In genomic region chr2:32966184-32966688, GRCm38 (mm10) we compare ENCODE assay signal across 8 mouse cellular contexts. TPM values are rescaled to one million over a fixed set of nuclear protein-coding genes. Genes with fewer than 3 reads are reported as not detected.
DNase-seq lines count a peak whose midpoint lies in the region; ATAC-seq and TF ChIP-seq lines count a peak whose summit lies in the region.

No protein-coding gene starts in this region.

- 8% methylated on average over 13 of the region's 13 CpGs for WGBS in heart, embryonic 16.5 days
- 12% methylated on average over 13 of the region's 13 CpGs for WGBS in hindbrain, embryonic 10.5 days
- WGBS in midbrain, embryonic 10.5 days: 11% methylated on average over 13 of the region's 13 CpGs

- peak overlapping the region; percentile 84 for H3K4me3 ChIP-seq in heart, embryonic 16.5 days (ENCODE audit: low read length)
- H3K4me3 ChIP-seq in G1E (ENCODE audit: low read depth, low read length): peak overlapping the region; percentile 89
- peak overlapping the region; percentile 73 for H3K4me3 ChIP-seq in hindbrain, embryonic 10.5 days
- H3K4me3 ChIP-seq in midbrain, embryonic 10.5 days: peak overlapping the region; percentile 74

- no peak for ATAC-seq in heart, embryonic 16.5 days (replicated peaks; ENCODE audit: extremely low read depth, insufficient read depth, low FRiP score)
- ATAC-seq in G1E (ENCODE audit: extremely low read depth, insufficient number of reproducible peaks, low FRiP score, poor library complexity, severe bottlenecking): no peak

- H3K9ac ChIP-seq in heart, embryonic 16.5 days (ENCODE audit: low read length): peak overlapping the region; percentile 90

- H3K4me1 ChIP-seq in heart, embryonic 16.5 days (ENCODE audit: control insufficient read depth, insufficient read depth, low read length): peaks cover 50% of the 10 kb centered on the region
- H3K4me1 ChIP-seq in G1E (ENCODE audit: insufficient read depth, low read depth, low read length): peaks cover 55% of the 10 kb centered on the region
- peaks cover 66% of the 10 kb centered on the region for H3K4me1 ChIP-seq in hindbrain, embryonic 10.5 days (replicated peaks)
- H3K4me1 ChIP-seq in midbrain, embryonic 10.5 days: peaks cover 55% of the 10 kb centered on the region

- H3K27me3 ChIP-seq in heart, embryonic 16.5 days (ENCODE audit: control insufficient read depth, insufficient read depth, low read length): no peaks in the 10 kb centered on the region
- H3K27me3 ChIP-seq in G1E (ENCODE audit: insufficient read depth, low read length): no peaks in the 10 kb centered on the region
- H3K27me3 ChIP-seq in hindbrain, embryonic 10.5 days (ENCODE audit: insufficient read depth, poor library complexity, severe bottlenecking): no peaks in the 10 kb centered on the region
- H3K27me3 ChIP-seq in midbrain, embryonic 10.5 days (ENCODE audit: low read depth, poor library complexity, severe bottlenecking): no peaks in the 10 kb centered on the region

- peak overlapping the region; percentile 96 for H3K4me2 ChIP-seq in heart, embryonic 16.5 days (ENCODE audit: low read depth, low read length)

- DNase-seq in heart, postnatal 14 days: no peak
- DNase-seq in G1E (ENCODE audit: low spot score): no peak
- no peak for DNase-seq in hindbrain, embryonic 10.5 days (ENCODE audit: low spot score)
- DNase-seq in midbrain, embryonic 10.5 days (ENCODE audit: low spot score): no peak
- DNase-seq in left cerebral cortex, postnatal 36 days (ENCODE audit: low spot score in 2 of 2): no peak
- DNase-seq in urinary bladder, postnatal 25 days (ENCODE audit: low spot score): no peak
- no peak for DNase-seq in right cerebral cortex, postnatal 14 days

- H3K36me3 ChIP-seq in heart, embryonic 16.5 days (ENCODE audit: control insufficient read depth, insufficient read depth): peaks cover 22% of the 10 kb centered on the region
- H3K36me3 ChIP-seq in G1E (replicated peaks): peaks cover 65% of the 10 kb centered on the region
- peaks cover 30% of the 10 kb centered on the region for H3K36me3 ChIP-seq in hindbrain, embryonic 10.5 days
- H3K36me3 ChIP-seq in midbrain, embryonic 10.5 days: peaks cover 29% of the 10 kb centered on the region

- no peak for TF ChIP-seq CTCF in G1E (IDR thresholded peaks at IDR 0.05; ENCODE audit: low read depth, low read length)

- intact Hi-C loops in heart, postnatal 14 days (cut with DNase I): no loop called here
- intact Hi-C loops in left cerebral cortex, postnatal 36 days (cut with DNase I): no loop called here

- H3K9me3 ChIP-seq in heart, embryonic 16.5 days (replicated peaks; ENCODE audit: control insufficient read depth, low read length): no peaks in the 10 kb centered on the region
- H3K9me3 ChIP-seq in G1E (replicated peaks): no peaks in the 10 kb centered on the region
- no peaks in the 10 kb centered on the region for H3K9me3 ChIP-seq in hindbrain, embryonic 10.5 days
- H3K9me3 ChIP-seq in midbrain, embryonic 10.5 days (replicated peaks): no peaks in the 10 kb centered on the region

- H3K27ac ChIP-seq in heart, embryonic 16.5 days (ENCODE audit: low read length): peak overlapping the region; percentile 100
- peak overlapping the region; percentile 94 for H3K27ac ChIP-seq in hindbrain, embryonic 10.5 days
- peak overlapping the region; percentile 93 for H3K27ac ChIP-seq in midbrain, embryonic 10.5 days (replicated peaks)

RNA-seq across cellular contexts. Expression of gene Lrsam1, which starts 4.8 kb away (rescaled TPM):
- 8.2 and 8.8 TPM in 2 replicates for polyA plus RNA-seq in heart, embryonic 16.5 days (2015; fragmentation: Nextera tagmentation; extraction: Ambion mirVana)
- 10 to 100 TPM; 12.0 to 13.4 TPM for total RNA-seq in heart, postnatal 14 days (2021)
- total RNA-seq in G1E (2014; fragmentation: Nextera tagmentation) (10.4 and 12.8 TPM in 2 replicates), G1E (2017) (5.0 and 8.5 TPM in 2 replicates)
- polyA plus RNA-seq in G1E (2012): 9.5 and 10.8 TPM in 2 replicates
- polyA plus RNA-seq in hindbrain, embryonic 10.5 days (2016; fragmentation: Nextera tagmentation; extraction: Ambion mirVana): 11.5 TPM in 2 replicates
- 9.8 and 12.9 TPM in 2 replicates for polyA plus RNA-seq in midbrain, embryonic 10.5 days (2016; fragmentation: Nextera tagmentation; extraction: Ambion mirVana)
- 10 to 100 TPM; 34.7 to 36.2 TPM for total RNA-seq in left cerebral cortex, postnatal 36 days (2021)

RNA-seq across cellular contexts. Expression of gene Rpl12, which starts 4.9 kb away (rescaled TPM):
- polyA plus RNA-seq in heart, embryonic 16.5 days (2015; fragmentation: Nextera tagmentation; extraction: Ambion mirVana): 90.1 and 92.2 TPM in 2 replicates
- 10 to 100 TPM; 66.3 to 75.0 TPM for total RNA-seq in heart, postnatal 14 days (2021)
- 4,306 and 4,312 TPM in 2 replicates for total RNA-seq in G1E (2014; fragmentation: Nextera tagmentation)
- 1,968 and 2,280 TPM in 2 replicates for total RNA-seq in G1E (2017)
- polyA plus RNA-seq in G1E (2012): 2,853 and 2,936 TPM in 2 replicates
- polyA plus RNA-seq in hindbrain, embryonic 10.5 days (2016; fragmentation: Nextera tagmentation; extraction: Ambion mirVana): 131 and 166 TPM in 2 replicates
- 144 and 172 TPM in 2 replicates for polyA plus RNA-seq in midbrain, embryonic 10.5 days (2016; fragmentation: Nextera tagmentation; extraction: Ambion mirVana)
- total RNA-seq in left cerebral cortex, postnatal 36 days (2021): 100 to 1,000 TPM; 107 to 115 TPM

RNA-seq across cellular contexts. Expression of gene Slc2a8, which starts 15.6 kb away (rescaled TPM):
- polyA plus RNA-seq in heart, embryonic 16.5 days (2015; fragmentation: Nextera tagmentation; extraction: Ambion mirVana): 24.3 and 25.4 TPM in 2 replicates
- total RNA-seq in heart, postnatal 14 days (2021): 10 to 100 TPM; 12.9 to 16.3 TPM
- 8.2 and 10.0 TPM in 2 replicates for total RNA-seq in G1E (2014; fragmentation: Nextera tagmentation)
- total RNA-seq in G1E (2017): 3.7 and 4.4 TPM in 2 replicates
- 41.2 and 77.2 TPM in 2 replicates for polyA plus RNA-seq in G1E (2012)
- polyA plus RNA-seq in hindbrain, embryonic 10.5 days (2016; fragmentation: Nextera tagmentation; extraction: Ambion mirVana): 21.3 and 27.4 TPM in 2 replicates
- polyA plus RNA-seq in midbrain, embryonic 10.5 days (2016; fragmentation: Nextera tagmentation; extraction: Ambion mirVana): 19.5 and 23.3 TPM in 2 replicates
- total RNA-seq in left cerebral cortex, postnatal 36 days (2021): 10 to 100 TPM; 26.9 to 27.1 TPM

Comparison
In these comparisons a context has a peak if more than half of its experiments do, and no peak if none do; other contexts are left out.
1. RNA of gene Rpl12, which starts 4.9 kb away (polyA plus RNA-seq): 2,853 to 2,936 TPM in G1E; 144 to 172 TPM in midbrain, embryonic 10.5 days, 131 to 166 TPM in hindbrain, embryonic 10.5 days and 90.1 to 92.2 TPM in heart, embryonic 16.5 days; every median in the first group is over 10 times any median in the second.
2. Peak in every context shown above with its lines, with median percentiles within 50 percentile points of each other: H3K27ac ChIP-seq and H3K4me3 ChIP-seq.